Mouse (Mus musculus) ES-Bruce4 (cell line): Measurements from ENCODE around the gene Bri3. TPM values are rescaled to one million over a fixed set of nuclear protein-coding genes. Genes with fewer than 3 reads are reported as not detected.

ENCODE experiments used
- H3K27ac ChIP-seq: 2 replicates; pipeline ENCODE4 v1.5.1; 2012; ENCODE audit warnings: low read length, inconsistent platforms; ENCODE audit not compliant: insufficient read depth
- H3K27me3 ChIP-seq: 2 replicates; pipeline ENCODE4 v1.6.1; 2012; ENCODE audit warnings: mild to moderate bottlenecking, low read length, inconsistent platforms; ENCODE audit not compliant: control insufficient read depth, poor library complexity, insufficient read depth, severe bottlenecking
- H3K36me3 ChIP-seq: 2 replicates; pipeline ENCODE4 v1.6.1; 2012; ENCODE audit warnings: inconsistent platforms, mild to moderate bottlenecking, low read length, moderate library complexity; ENCODE audit not compliant: control insufficient read depth, poor library complexity, insufficient read depth, severe bottlenecking
- H3K4me1 ChIP-seq: one replicate; pipeline ENCODE4 v1.8.1; 2011; ENCODE audit warnings: low read length; ENCODE audit not compliant: control insufficient read depth, insufficient read depth
- H3K4me3 ChIP-seq: 2 replicates; pipeline ENCODE4 v1.5.1; 2011; ENCODE audit warnings: low read depth, mild to moderate bottlenecking, low read length
- H3K9ac ChIP-seq: 2 replicates; pipeline ENCODE4 v1.6.1; 2012; ENCODE audit warnings: low read depth, mild to moderate bottlenecking, inconsistent platforms; ENCODE audit not compliant: poor library complexity, severe bottlenecking
- H3K9me3 ChIP-seq: replicated peaks from 2 replicates; pipeline ENCODE4 v1.6.1; 2012; ENCODE audit warnings: mild to moderate bottlenecking, low read length, inconsistent platforms; ENCODE audit not compliant: control insufficient read depth, poor library complexity, insufficient read depth, severe bottlenecking
- CTCF ChIP-seq: IDR thresholded peaks from one replicate; pipeline ENCODE4 v1.8.1; 2011; ENCODE audit warnings: low read depth, low read length
- EP300 ChIP-seq: IDR thresholded peaks from 2 replicates; pipeline ENCODE4 v1.6.1; 2011; ENCODE audit warnings: low read depth, low read length; ENCODE audit not compliant: insufficient read depth
- POLR2A ChIP-seq: IDR thresholded peaks from one replicate; pipeline ENCODE4 v1.8.1; 2011; ENCODE audit warnings: low read length; ENCODE audit not compliant: insufficient read depth
- polyA plus RNA-seq: library from polyadenylated mRNA; stranded (reverse); fragments of >200 nt; gene quantifications from 2 replicates; pipeline ENCODE4 v1.2.4, GENCODE M21; 2011; ENCODE audit warnings: low read depth; ENCODE audit not compliant: missing spikeins, insufficient read depth, insufficient read length

Bri3 gene
- polyA plus RNA-seq, 1 experiment, result 82.6 TPM

DNA sequence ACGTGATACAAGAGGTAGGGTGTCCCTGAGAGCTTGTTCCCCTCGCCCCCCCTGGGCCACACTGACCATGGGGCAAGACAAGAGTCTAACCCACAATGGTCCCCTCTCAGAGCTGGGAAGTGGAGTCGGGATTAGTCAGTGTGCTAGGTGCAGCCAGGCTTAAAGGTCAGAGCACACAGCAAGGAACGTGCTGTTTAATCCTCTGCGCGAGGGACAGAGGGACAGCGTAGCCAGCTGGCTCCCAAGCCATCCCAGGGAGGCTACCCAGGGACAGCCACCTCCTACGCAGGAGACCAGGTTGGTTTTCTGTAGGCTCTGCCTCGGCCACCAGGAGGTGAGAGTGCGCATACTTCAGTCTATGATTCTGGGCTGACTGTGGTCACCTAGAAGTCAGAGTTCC lies 39.3 kb upstream of the Bri3 start:
- no peak overlapping the region for H3K27ac ChIP-seq
- H3K36me3 ChIP-seq, result no peaks in the 10 kb centered on the region
- TF ChIP-seq EP300, result no peak
- no peaks in the 10 kb centered on the region for H3K27me3 ChIP-seq
- H3K4me3 ChIP-seq, result no peak overlapping the region
- no peaks in the 10 kb centered on the region for H3K4me1 ChIP-seq
- no peaks in the 10 kb centered on the region for H3K9me3 ChIP-seq
- H3K9ac ChIP-seq, result no peak overlapping the region

DNA sequence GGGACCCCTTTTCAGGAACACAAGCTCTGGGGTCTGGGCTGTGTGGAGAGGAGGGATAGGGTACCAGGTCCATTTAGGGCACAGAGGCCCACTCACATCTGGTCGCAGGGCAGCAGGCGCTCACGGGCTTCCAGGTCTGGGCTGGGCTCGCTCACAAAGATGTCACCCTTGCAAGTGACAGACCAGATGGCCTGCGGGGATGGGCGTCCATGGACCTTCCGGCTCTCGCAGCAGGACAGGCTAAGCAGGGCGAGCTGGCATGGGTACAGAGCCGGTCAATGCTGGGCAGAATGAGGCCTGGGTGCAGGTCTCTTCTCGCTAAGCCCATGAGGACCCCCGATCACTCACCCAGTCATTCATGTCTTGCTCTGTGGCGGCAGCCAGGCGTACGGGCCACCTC lies 38.2 kb upstream of the Bri3 start:
- no peak for TF ChIP-seq CTCF
- TF ChIP-seq POLR2A, result no peak
- TF ChIP-seq EP300, result no peak
- no peaks in the 10 kb centered on the region for H3K36me3 ChIP-seq

DNA sequence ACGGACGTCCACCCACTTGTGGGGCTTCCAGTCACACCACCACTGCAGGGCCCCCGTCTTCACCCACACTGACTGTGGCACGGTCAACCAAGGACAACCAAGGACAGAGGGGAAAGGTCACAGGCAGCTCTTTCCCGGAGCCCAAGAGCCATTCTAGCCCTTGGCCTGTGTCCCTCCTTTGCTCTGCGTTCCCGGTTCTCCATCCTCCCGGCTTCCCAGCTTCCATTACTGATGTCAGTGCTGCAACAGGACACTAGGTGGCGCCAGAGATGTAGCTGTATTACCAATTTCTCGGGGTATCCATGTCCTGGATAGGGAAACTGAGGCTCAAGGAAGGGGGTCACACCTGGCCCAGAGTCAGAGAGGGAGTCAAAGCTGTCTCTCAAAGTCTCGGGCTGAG lies 36.8 kb upstream of the Bri3 start:
- H3K4me3 ChIP-seq, result no peak overlapping the region
- TF ChIP-seq EP300 (no peak), CTCF (peak; percentile 87), POLR2A (no peak)
- no peaks in the 10 kb centered on the region for H3K36me3 ChIP-seq
- no peak overlapping the region for H3K9ac ChIP-seq
- H3K27ac ChIP-seq, result no peak overlapping the region
- no peaks in the 10 kb centered on the region for H3K9me3 ChIP-seq
- H3K4me1 ChIP-seq, result no peaks in the 10 kb centered on the region
- no peaks in the 10 kb centered on the region for H3K27me3 ChIP-seq

More for the DNA sequence above, 38.2 kb upstream of the Bri3 start:
- Histone ChIP-seq H3K4me3 (no peak overlapping the region), H3K27ac (no peak overlapping the region), H3K4me1 (no peaks in the 10 kb centered on the region), H3K9me3 (no peaks in the 10 kb centered on the region), H3K9ac (no peak overlapping the region), H3K27me3 (no peaks in the 10 kb centered on the region)

DNA sequence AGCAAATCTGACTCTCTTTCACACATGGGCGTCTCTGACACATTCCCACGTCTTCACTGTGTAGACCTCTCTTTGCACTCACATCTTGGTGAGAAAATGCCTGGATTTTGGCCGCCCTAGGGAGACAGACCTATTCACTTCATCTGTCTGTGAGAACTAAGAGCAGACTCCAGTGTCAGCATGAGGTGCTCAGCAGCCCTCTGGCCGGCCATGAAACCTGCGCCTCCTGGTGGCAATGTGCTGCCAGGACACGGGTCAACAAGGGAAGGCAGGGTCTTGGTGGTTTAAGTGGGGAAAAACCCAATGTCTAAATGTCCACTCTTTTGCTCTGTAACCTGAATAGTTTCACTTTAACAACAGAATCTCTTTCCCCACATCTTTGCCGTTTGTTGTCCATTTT lies 29.8 kb upstream of the Bri3 start:
- TF ChIP-seq CTCF (peak; percentile 97), EP300 (no peak)
- no peak overlapping the region for H3K4me3 ChIP-seq
- H3K27ac ChIP-seq, result no peak overlapping the region
- H3K9ac ChIP-seq, result no peak overlapping the region
- H3K4me1 ChIP-seq, result peaks cover 3% of the 10 kb centered on the region
- no peaks in the 10 kb centered on the region for H3K36me3 ChIP-seq
- no peaks in the 10 kb centered on the region for H3K27me3 ChIP-seq
- H3K9me3 ChIP-seq, result no peaks in the 10 kb centered on the region

DNA sequence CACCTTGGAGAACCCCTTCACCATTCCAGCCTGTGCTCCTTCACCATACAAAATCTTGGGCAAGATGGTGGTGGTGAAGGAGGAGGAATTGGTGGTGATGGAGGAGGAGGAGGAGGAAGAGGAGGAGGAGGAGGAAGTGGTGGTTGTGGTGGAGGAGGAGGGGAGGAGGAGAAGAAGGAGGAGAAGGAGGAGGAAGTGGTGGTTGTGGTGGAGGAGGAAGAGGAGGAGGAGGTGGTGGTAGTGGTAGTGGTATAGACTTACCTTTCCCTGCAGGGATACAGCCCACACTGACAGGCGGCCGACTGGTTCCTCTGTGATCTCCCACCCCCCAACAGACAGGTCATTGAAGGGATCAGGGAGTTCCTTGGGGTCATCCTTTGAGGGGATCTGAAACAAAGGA lies 28.2 kb upstream of the Bri3 start:
- TF ChIP-seq CTCF (no peak), EP300 (no peak), POLR2A (no peak)
- no peak overlapping the region for H3K27ac ChIP-seq
- H3K36me3 ChIP-seq, result no peaks in the 10 kb centered on the region
- no peak overlapping the region for H3K4me3 ChIP-seq
- H3K27me3 ChIP-seq, result no peaks in the 10 kb centered on the region
- no peaks in the 10 kb centered on the region for H3K9me3 ChIP-seq
- H3K4me1 ChIP-seq, result peaks cover 3% of the 10 kb centered on the region
- no peak overlapping the region for H3K9ac ChIP-seq

DNA sequence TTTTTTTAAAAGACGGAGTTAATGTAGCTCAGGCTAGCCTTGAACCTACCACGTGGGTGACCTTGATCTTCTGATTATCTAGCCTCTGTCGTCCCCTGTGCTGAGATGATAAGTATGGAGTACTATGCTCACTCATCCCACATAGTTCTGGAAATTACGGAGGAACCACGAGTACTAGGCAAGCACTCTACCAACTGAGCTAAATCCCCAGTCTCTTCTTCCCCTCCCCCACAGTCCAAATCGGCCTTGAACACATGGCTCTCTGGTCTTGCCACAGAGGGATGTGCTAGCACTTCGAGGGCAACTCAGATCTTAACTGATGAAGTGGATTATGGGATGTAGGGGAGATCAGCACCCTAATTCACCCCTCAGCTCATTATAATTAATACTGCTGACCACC lies 26.2 kb upstream of the Bri3 start:
- no peaks in the 10 kb centered on the region for H3K27me3 ChIP-seq
- H3K9ac ChIP-seq, result no peak overlapping the region
- TF ChIP-seq POLR2A (no peak), CTCF (no peak), EP300 (no peak)
- H3K36me3 ChIP-seq, result no peaks in the 10 kb centered on the region
- H3K27ac ChIP-seq, result no peak overlapping the region
- H3K4me3 ChIP-seq, result no peak overlapping the region
- no peaks in the 10 kb centered on the region for H3K9me3 ChIP-seq
- H3K4me1 ChIP-seq, result peaks cover 3% of the 10 kb centered on the region

DNA sequence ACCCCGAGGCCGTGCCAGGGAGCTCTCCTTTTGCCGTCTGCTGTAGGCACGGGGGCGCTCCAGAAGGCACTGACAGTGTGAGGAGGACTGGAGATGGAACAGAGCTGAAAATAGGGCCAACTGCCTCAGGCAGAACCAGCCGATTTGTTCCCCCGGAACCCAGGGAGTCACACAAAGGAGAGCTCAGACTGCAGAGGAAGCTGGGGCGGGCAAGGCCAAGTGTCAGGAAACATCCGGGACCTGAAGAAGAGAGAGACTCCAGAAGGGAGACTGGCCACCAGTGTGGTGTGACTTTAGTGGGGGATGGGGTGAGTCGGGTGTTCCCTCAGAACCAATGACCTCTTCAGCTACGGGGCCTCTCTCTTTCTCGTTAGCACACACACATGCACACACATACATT lies 24.9 kb upstream of the Bri3 start:
- Histone ChIP-seq H3K4me3 (no peak overlapping the region), H3K36me3 (no peaks in the 10 kb centered on the region), H3K27ac (no peak overlapping the region), H3K9me3 (no peaks in the 10 kb centered on the region), H3K9ac (no peak overlapping the region), H3K4me1 (peaks cover 3% of the 10 kb centered on the region), H3K27me3 (no peaks in the 10 kb centered on the region)
- TF ChIP-seq EP300, result no peak
- TF ChIP-seq POLR2A, result no peak
- no peak for TF ChIP-seq CTCF
